Mouse (Mus musculus) C2C12 (cell line): ENCODE results near the gene Cyp20a1. TPM values are rescaled to one million over a fixed set of nuclear protein-coding genes. Genes with fewer than 3 reads are reported as not detected.

Source experiments
- H3K27me3 ChIP-seq: one replicate; pipeline ENCODE4 v1.6.1; 2011; ENCODE audit not compliant: control insufficient read depth, insufficient read depth, insufficient read length
- H3K36me3 ChIP-seq: one replicate; pipeline ENCODE4 v1.6.1; 2011; ENCODE audit not compliant: control insufficient read depth, insufficient read depth
- H3K4me3 ChIP-seq: one replicate; pipeline ENCODE4 v1.5.1; 2011; ENCODE audit warnings: mild to moderate bottlenecking, control low read depth; ENCODE audit not compliant: poor library complexity, insufficient read depth, severe bottlenecking
- H3K79me2 ChIP-seq: one replicate; pipeline ENCODE4 v1.6.1; 2011; ENCODE audit not compliant: control insufficient read depth, insufficient read depth
- H3K79me3 ChIP-seq: one replicate; pipeline ENCODE4 v1.6.1; 2011; ENCODE audit warnings: low read depth, control low read depth
- H3ac ChIP-seq: one replicate; pipeline ENCODE3; 2011; ENCODE audit warnings: low read depth; ENCODE audit not compliant: control insufficient read depth, insufficient read length
- CEBPB ChIP-seq: IDR thresholded peaks from one replicate; pipeline ENCODE4 v1.6.1; 2011; ENCODE audit warnings: low read depth, mild to moderate bottlenecking, control low read depth, moderate library complexity
- CTCF ChIP-seq: IDR thresholded peaks from one replicate; pipeline ENCODE4 v1.5.1; 2011; ENCODE audit not compliant: control insufficient read depth, insufficient read depth, insufficient read length
- FOSL1 ChIP-seq: IDR thresholded peaks from one replicate; pipeline ENCODE4 v1.8.0; 2011; ENCODE audit warnings: mild to moderate bottlenecking, low read length; ENCODE audit not compliant: poor library complexity, insufficient read depth, severe bottlenecking
- MAX ChIP-seq: IDR thresholded peaks from one replicate; pipeline ENCODE4 v1.6.1; 2011; ENCODE audit warnings: mild to moderate bottlenecking, control low read depth
- MYOD1 ChIP-seq: IDR thresholded peaks from one replicate; pipeline ENCODE4 v1.6.1; 2011; ENCODE audit warnings: low read depth; ENCODE audit not compliant: control insufficient read depth, insufficient read length
- MYOG ChIP-seq: IDR thresholded peaks from one replicate; pipeline ENCODE4 v1.6.1; 2011; ENCODE audit not compliant: control insufficient read depth, insufficient read length; ENCODE audit errors: extremely low read depth
- USF1 ChIP-seq: IDR thresholded peaks from one replicate; pipeline ENCODE4 v1.6.1; 2011; ENCODE audit warnings: low read depth, mild to moderate bottlenecking, control low read depth, moderate library complexity
- polyA plus RNA-seq: library from polyadenylated mRNA; unstranded; fragments of >200 nt; fragmentation: generic; extraction: Trizol; gene quantifications from one replicate; pipeline ENCODE4 v1.2.1, GENCODE M21; 2012; ENCODE audit warnings: missing spikeins

Cyp20a1 gene
- polyA plus RNA-seq, 1 experiment, result 20.0 TPM

- Histone ChIP-seq H3K79me3 (peaks cover 4% of the 10 kb centered on the region), H3K36me3 (peaks cover under 1% of the 10 kb centered on the region), H3K4me3 (no peak overlapping the region), H3ac (no peak overlapping the region), H3K79me2 (peaks cover 14% of the 10 kb centered on the region), H3K27me3 (no peaks in the 10 kb centered on the region)
- TF ChIP-seq CTCF (peak; percentile 36), MYOD1 (no peak)
Observed at GRCm38 (mm10) chr1:60428932-60429331, 85.8 kb downstream of the Cyp20a1 start.

GRCm38 (mm10) chr1:60431531-60431930, 88.4 kb downstream of the Cyp20a1 start:
- no peaks in the 10 kb centered on the region for H3K27me3 ChIP-seq
- H3K79me2 ChIP-seq, result peaks cover 6% of the 10 kb centered on the region
- H3K36me3 ChIP-seq, result peaks cover 4% of the 10 kb centered on the region
- H3K4me3 ChIP-seq, result no peak overlapping the region
- H3ac ChIP-seq, result no peak overlapping the region
- H3K79me3 ChIP-seq, result peaks cover 4% of the 10 kb centered on the region
- no peak for TF ChIP-seq MAX
- TF ChIP-seq USF1, result no peak
- no peak for TF ChIP-seq CEBPB
- no peak for TF ChIP-seq MYOD1
- TF ChIP-seq FOSL1, result no peak
- no peak for TF ChIP-seq MYOG
- TF ChIP-seq CTCF, result no peak

GRCm38 (mm10) chr1:60432497-60432896, 89.4 kb downstream of the Cyp20a1 start:
- Histone ChIP-seq H3K4me3 (no peak overlapping the region), H3K79me3 (peaks cover 4% of the 10 kb centered on the region), H3K27me3 (no peaks in the 10 kb centered on the region), H3K79me2 (peaks cover 6% of the 10 kb centered on the region), H3K36me3 (peaks cover 4% of the 10 kb centered on the region), H3ac (no peak overlapping the region)
- TF ChIP-seq MAX (no peak), CEBPB (no peak), CTCF (no peak)

Other genes with a start within 250 kb of the Cyp20a1 start
- 0.80 TPM for gene Carf, start 245.1 kb upstream of the Cyp20a1 start, polyA plus RNA-seq
- gene Wdr12, start 244.7 kb upstream of the Cyp20a1 start, polyA plus RNA-seq, result 27.2 TPM
- gene Nbeal1, start 162.7 kb upstream of the Cyp20a1 start, polyA plus RNA-seq, result 0.78 TPM
- gene Abi2, start 66.3 kb downstream of the Cyp20a1 start, polyA plus RNA-seq, result 4.8 TPM
- 9.5 TPM for gene Raph1, start 223.8 kb downstream of the Cyp20a1 start, polyA plus RNA-seq